Mouse (Mus musculus) heart, adult 2 months (tissue): ENCODE data around the gene Gm10197.

Experiments
- CTCF ChIP-seq: fragments of 200-600 bp; IDR thresholded peaks from 2 replicates; pipeline ENCODE4 v1.8.1; 2022; ENCODE audit warnings: antibody characterized with exemption, mild to moderate bottlenecking, moderate library complexity
- EP300 ChIP-seq: fragments of 200-500 bp; IDR thresholded peaks from 2 replicates; pipeline ENCODE4 v1.6.1; 2011; ENCODE audit warnings: low read depth, low read length, control low read depth; ENCODE audit not compliant: insufficient read depth

DNA sequence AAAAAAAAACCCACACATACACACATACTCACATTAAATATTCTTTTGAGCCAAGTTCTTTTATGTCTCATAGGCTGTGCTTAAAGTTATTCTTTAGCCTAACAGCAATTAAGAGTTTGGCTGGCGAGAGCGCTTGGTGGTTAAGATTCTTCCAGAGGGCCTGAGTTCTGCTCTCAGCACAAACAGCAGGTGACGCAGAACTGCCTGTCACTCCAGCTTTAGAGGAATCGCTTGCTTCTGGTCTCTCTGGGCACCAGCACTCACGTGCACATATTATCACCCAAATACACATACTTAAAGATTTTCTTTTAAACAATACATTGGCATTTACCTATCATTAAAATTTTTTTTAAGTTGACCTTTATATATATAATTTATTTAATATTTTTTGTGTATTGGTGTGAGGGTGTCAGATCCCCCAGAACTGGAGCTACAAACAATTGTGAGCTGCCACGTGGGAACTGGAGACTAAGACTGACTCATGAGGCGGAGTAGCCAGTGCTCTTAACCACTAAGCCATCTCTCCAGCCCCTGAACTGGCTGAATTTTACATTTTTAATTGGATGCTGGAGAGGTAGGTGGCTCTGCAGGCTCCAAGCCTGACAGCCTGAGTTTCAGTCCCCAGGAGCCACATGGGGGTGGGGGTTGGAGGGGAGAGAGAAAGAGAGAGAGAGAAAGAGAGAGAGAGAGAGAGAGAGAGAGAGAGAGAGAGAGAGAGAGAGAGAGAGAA, 17.1 kb downstream of the Gm10197 start:
- no peak for TF ChIP-seq EP300
- no peak for TF ChIP-seq CTCF
